Mouse (Mus musculus) left cerebral cortex, postnatal 36 days (tissue): Measurements from ENCODE around the gene Pdss2. TPM values are rescaled to one million over a fixed set of nuclear protein-coding genes. Genes with fewer than 3 reads are reported as not detected.

Experiments used
- DNase-seq, 2 experiments: peaks; one replicate each; pipeline ENCODE4 v3.0.0; 2021 to 2022; ENCODE audit warnings: low spot score in 2 of 2, mixed read lengths in 1 of 2
- intact Hi-C: fragments of 180-260 bp; cut with DNase I; formaldehyde crosslinking; loops from one replicate; pipeline ENCODE4 v1.15.1; 2025
- total RNA-seq, 2 experiments: library from RNA; stranded (reverse); gene quantifications; 2 replicates each; pipeline ENCODE4 v1.2.3; 2021

Pdss2 gene
- total RNA-seq, 2 experiments from 2014 or later: 16.2 to 16.5 TPM

GRCm38 (mm10) chr10:43467659-43468058 is 246.4 kb downstream of the Pdss2 start:
- intact Hi-C loops: loop anchor here (10.0 kb wide), 1 partner anchor 513 kb away; no protein-coding TSS in a partner anchor
- DNase-seq: no peak

GRCm38 (mm10) chr10:43468293-43468692 is 247.0 kb downstream of the Pdss2 start:
- intact Hi-C loops: loop anchor here (10.0 kb wide), 1 partner anchor 513 kb away; no protein-coding TSS in a partner anchor
- no peak for DNase-seq

GRCm38 (mm10) chr10:43475376-43475775 is 254.1 kb downstream of the Pdss2 start:
- intact Hi-C loops: loop anchor here (5.0 kb wide), 1 partner anchor 303 kb away; the partner anchor contains the start of genes 9030612E09Rik and Sobp
- DNase-seq: no peak

GRCm38 (mm10) chr10:43477459-43477858 is 256.2 kb downstream of the Pdss2 start:
- no peak for DNase-seq
- intact Hi-C loops: loop anchor here (5.0 kb wide), 1 partner anchor 305 kb away; the partner anchor contains the start of genes 9030612E09Rik and Sobp

- DNase-seq: peak; percentile 32 to 52
- intact Hi-C loops: loop anchor here (2.0 to 5.0 kb wide), 2 partner anchors 63 to 306 kb away; partner anchors contain the start of genes 1700021F05Rik, 9030612E09Rik and Sobp
Measured at GRCm38 (mm10) chr10:43477865-43478681, 256.8 kb downstream of the Pdss2 start.

- intact Hi-C loops: loop anchor here (2.0 to 5.0 kb wide), 2 partner anchors 62 to 307 kb away; partner anchors contain the start of genes 1700021F05Rik, 9030612E09Rik and Sobp
- peak; percentile 64 to 66 for DNase-seq
Measured at GRCm38 (mm10) chr10:43478751-43479435, 257.6 kb downstream of the Pdss2 start, which contains the start of gene Bend3. TSS of gene Bend3 (plus strand) at chr10:43478831.

GRCm38 (mm10) chr10:43479436-43480157 is 258.3 kb downstream of the Pdss2 start:
- DNase-seq: peak; percentile 83 to 89
- intact Hi-C loops: loop anchor here (2.0 to 5.0 kb wide), 2 partner anchors 61 to 307 kb away; partner anchors contain the start of genes 1700021F05Rik, 9030612E09Rik and Sobp

- intact Hi-C loops: no loop called here
- DNase-seq: no peak
Measured at GRCm38 (mm10) chr10:43480227-43480849, 259.1 kb downstream of the Pdss2 start.

GRCm38 (mm10) chr10:43481179-43481578 is 259.9 kb downstream of the Pdss2 start:
- no peak for DNase-seq
- intact Hi-C loops: no loop called here

- DNase-seq: no peak
- intact Hi-C loops: no loop called here
Measured at GRCm38 (mm10) chr10:43482021-43482420, 260.7 kb downstream of the Pdss2 start.

- intact Hi-C loops: no loop called here
- DNase-seq: no peak
Measured at GRCm38 (mm10) chr10:43483426-43483995, 262.2 kb downstream of the Pdss2 start.

GRCm38 (mm10) chr10:43485751-43486268 is 264.5 kb downstream of the Pdss2 start:
- intact Hi-C loops: no loop called here
- DNase-seq: no peak

- intact Hi-C loops: no loop called here
- DNase-seq: no peak
Measured at GRCm38 (mm10) chr10:43487441-43488010, 266.2 kb downstream of the Pdss2 start.

GRCm38 (mm10) chr10:43488258-43488657 is 267.0 kb downstream of the Pdss2 start:
- intact Hi-C loops: no loop called here
- DNase-seq: no peak

GRCm38 (mm10) chr10:43489139-43489538 is 267.9 kb downstream of the Pdss2 start:
- intact Hi-C loops: no loop called here
- no peak for DNase-seq

- DNase-seq: no peak
- intact Hi-C loops: no loop called here
Measured at GRCm38 (mm10) chr10:43489550-43489949, 268.3 kb downstream of the Pdss2 start.

- no peak for DNase-seq
- intact Hi-C loops: no loop called here
Measured at GRCm38 (mm10) chr10:43490034-43490433, 268.7 kb downstream of the Pdss2 start.

GRCm38 (mm10) chr10:43490846-43491245 is 269.6 kb downstream of the Pdss2 start:
- DNase-seq: no peak
- intact Hi-C loops: no loop called here
